Mouse (Mus musculus): ENCODE data around the gene BC017158. TPM values are rescaled to one million over a fixed set of nuclear protein-coding genes. Genes with fewer than 3 reads are reported as not detected.

The BC017158 gene
- polyA plus RNA-seq, 1 experiment from 2014 or later = 26.4 TPM

DNA sequence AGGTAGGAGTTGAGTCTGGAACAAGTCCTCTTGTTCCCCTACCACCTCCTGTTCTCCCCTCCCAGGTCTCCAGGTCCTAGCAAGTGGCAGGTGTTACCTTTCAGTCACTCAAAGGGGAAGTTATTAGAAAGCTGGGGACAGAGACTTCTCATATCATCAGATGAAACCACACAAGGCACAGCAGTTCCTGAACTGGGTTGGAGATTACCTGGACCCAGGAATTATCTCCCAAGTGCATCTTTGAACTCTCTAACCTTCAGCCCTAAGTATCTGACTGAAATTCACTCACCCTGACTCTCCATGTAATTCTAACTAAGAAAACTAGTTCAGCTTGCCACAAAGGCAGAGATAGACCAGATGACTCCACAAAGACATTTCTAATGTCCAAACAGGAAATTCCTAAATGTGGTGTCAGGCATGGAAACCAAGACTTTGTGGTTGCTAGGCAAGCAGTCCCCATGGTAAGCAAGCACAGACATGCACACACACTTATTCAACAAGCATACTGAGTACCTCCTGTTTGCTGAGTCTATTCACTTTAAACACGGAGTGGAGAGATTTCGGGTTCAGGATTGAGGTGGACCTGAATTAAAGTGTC lies 22.3 kb upstream of the BC017158 start:
- Histone ChIP-seq H3K4me3 (no peak overlapping the region), H3K27me3 (no peaks in the 10 kb centered on the region), H3K4me2 (replicated peaks) (no peak overlapping the region), H3K9me3 (no peaks in the 10 kb centered on the region), H3K9ac (no peak overlapping the region), H3K4me1 (0 out of 2 replicates have a peak, but pooled peaks cover 4% of the 10 kb centered on the region), H3K36me3 (no peaks in the 10 kb centered on the region), H3K27ac (no peak overlapping the region)
- no peak for ATAC-seq (ENCODE audit: low FRiP score, low read depth)
- WGBS = 68% methylated on average over 2 of the region's 2 CpGs

GRCm38 (mm10) chr7:128319140-128319539 lies 21.2 kb upstream of the BC017158 start:
- H3K9me3 ChIP-seq = no peaks in the 10 kb centered on the region
- 76% methylated on average over 7 of the region's 7 CpGs for WGBS

DNA sequence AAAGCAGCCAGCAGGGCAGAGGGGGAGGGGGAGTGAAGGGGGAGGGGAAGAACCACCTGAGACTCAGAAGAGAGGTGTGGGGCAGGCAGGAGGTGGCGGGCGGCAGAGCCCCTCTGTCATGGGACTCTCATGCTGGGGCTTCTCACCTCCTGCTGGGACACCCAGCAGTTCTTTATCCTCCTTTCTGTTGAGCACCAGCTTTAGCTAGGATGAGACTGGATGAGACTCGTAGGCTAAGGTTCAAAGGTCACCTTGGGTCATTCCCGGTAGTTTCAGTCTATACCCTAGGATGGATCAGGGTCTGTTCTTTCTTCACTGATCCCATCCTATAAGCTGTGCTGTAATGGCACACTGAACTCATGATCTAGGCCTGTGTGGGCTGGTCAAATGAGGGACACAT lies 19.0 kb upstream of the BC017158 start:
- Histone ChIP-seq H3K4me3 (no peak overlapping the region), H3K4me2 (replicated peaks) (no peak overlapping the region), H3K36me3 (no peaks in the 10 kb centered on the region), H3K9ac (no peak overlapping the region), H3K9me3 (no peaks in the 10 kb centered on the region), H3K4me1 (0 out of 2 replicates have a peak, but pooled peaks cover 4% of the 10 kb centered on the region), H3K27ac (no peak overlapping the region), H3K27me3 (no peaks in the 10 kb centered on the region)
- WGBS = 53% methylated on average over 4 of the region's 4 CpGs
- no peak for ATAC-seq (ENCODE audit: low FRiP score, low read depth)

More at GRCm38 (mm10) chr7:128319140-128319539, 21.2 kb upstream of the BC017158 start:
- Histone ChIP-seq H3K27me3 (no peaks in the 10 kb centered on the region), H3K4me3 (no peak overlapping the region), H3K27ac (no peak overlapping the region), H3K36me3 (no peaks in the 10 kb centered on the region), H3K4me1 (0 out of 2 replicates have a peak, but pooled peaks cover 4% of the 10 kb centered on the region), H3K9ac (no peak overlapping the region), H3K4me2 (replicated peaks) (no peak overlapping the region)
- ATAC-seq (ENCODE audit: low FRiP score, low read depth) = no peak

DNA sequence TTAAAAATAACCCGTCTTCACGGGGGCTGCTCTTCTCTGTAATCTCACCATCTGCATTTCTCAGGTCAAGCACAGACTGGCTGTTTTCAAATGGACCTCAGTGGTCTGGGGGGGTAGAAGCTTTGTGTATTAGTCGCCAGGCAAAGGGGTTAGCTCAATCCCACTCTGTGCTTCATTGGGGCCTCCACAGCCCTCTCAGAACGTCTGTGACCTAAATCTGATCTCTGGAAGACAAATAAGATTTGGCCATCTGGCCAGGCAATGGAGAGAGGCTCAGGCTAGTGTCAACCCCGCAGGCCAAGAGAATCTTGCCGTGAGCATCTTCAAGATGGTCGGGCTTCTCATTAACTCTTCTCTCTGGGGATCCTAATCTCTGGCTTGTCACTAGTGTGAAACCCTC lies 16.5 kb upstream of the BC017158 start:
- H3K27ac ChIP-seq = no peak overlapping the region

GRCm38 (mm10) chr7:128313601-128314000 lies 15.6 kb upstream of the BC017158 start:
- Histone ChIP-seq H3K27ac (no peak overlapping the region), H3K4me1 (no peaks in the 10 kb centered on the region), H3K9ac (no peak overlapping the region), H3K27me3 (no peaks in the 10 kb centered on the region), H3K4me3 (no peak overlapping the region), H3K9me3 (no peaks in the 10 kb centered on the region), H3K36me3 (no peaks in the 10 kb centered on the region), H3K4me2 (replicated peaks) (no peak overlapping the region)
- 87% methylated on average over 2 of the region's 2 CpGs for WGBS
- no peak for ATAC-seq (ENCODE audit: low FRiP score, low read depth)

More for the DNA sequence above, 16.5 kb upstream of the BC017158 start:
- Histone ChIP-seq H3K4me2 (replicated peaks) (no peak overlapping the region), H3K4me3 (no peak overlapping the region), H3K4me1 (no peaks in the 10 kb centered on the region), H3K9me3 (no peaks in the 10 kb centered on the region), H3K27me3 (no peaks in the 10 kb centered on the region), H3K9ac (no peak overlapping the region), H3K36me3 (no peaks in the 10 kb centered on the region)
- ATAC-seq (ENCODE audit: low FRiP score, low read depth) = no peak
- WGBS = 76% methylated on average over 7 of the region's 7 CpGs

DNA sequence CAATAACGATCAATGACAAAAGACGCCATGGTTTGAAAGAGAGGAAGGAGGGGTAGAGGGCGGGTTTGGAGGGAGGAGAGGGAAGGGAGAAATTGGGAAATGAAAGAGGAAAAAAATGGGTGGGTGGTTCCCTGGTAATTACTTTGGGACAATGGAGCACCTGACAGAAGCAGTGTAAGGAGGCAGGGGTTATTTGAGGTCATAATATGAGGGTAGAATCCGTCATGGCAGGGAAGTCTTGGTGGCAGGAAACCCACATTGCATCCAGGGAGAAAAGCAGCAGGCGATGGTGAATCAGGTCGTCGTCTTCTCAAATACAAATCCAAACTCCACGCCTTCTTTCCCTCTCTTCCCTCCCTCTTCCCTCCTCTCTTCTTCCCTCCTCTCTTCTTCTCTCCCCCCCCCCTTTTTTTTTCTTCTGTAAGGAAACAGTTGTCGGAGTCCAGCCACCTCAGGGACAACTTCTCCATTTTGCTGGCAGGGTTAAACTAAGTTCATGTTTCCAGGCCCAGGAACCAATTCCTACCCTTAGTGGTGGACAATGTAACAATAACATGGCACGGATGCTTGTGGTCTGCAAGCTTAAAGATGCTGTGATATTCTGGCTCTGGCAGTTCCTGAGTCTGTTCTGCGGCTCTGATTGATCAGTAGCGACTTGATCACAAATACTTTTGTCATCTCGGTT lies 14.5 kb upstream of the BC017158 start:
- ATAC-seq (ENCODE audit: low FRiP score, low read depth) = no peak
- WGBS = 80% methylated on average over 13 of the region's 13 CpGs
- Histone ChIP-seq H3K36me3 (no peaks in the 10 kb centered on the region), H3K9ac (no peak overlapping the region), H3K4me3 (no peak overlapping the region), H3K27ac (no peak overlapping the region), H3K4me2 (replicated peaks) (no peak overlapping the region), H3K27me3 (no peaks in the 10 kb centered on the region), H3K4me1 (no peaks in the 10 kb centered on the region), H3K9me3 (no peaks in the 10 kb centered on the region)

DNA sequence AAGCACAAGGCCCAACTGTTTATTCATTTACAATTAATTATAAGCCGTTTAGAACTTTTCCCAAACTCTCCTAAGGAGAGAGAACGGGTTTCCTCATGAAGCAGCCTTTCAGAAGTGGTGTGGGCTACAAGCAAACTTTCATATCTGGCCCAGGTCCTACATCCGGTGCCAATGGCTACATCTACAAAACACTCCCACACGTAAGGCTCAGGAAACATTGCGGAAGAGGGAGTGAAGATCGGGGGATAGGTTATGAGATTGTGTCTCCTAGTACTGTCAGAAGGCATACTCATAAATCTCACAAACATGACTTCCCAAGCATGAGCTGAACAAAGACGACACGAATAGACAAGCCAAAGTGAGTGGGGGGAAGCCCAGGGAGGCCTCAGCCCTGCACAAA lies 13.8 kb upstream of the BC017158 start:
- Histone ChIP-seq H3K27ac (no peak overlapping the region), H3K4me2 (replicated peaks) (no peak overlapping the region), H3K4me1 (no peaks in the 10 kb centered on the region), H3K9me3 (no peaks in the 10 kb centered on the region), H3K4me3 (no peak overlapping the region), H3K9ac (no peak overlapping the region), H3K36me3 (no peaks in the 10 kb centered on the region), H3K27me3 (no peaks in the 10 kb centered on the region)
- no peak for ATAC-seq (ENCODE audit: low FRiP score, low read depth)
- 69% methylated on average over 8 of the region's 8 CpGs for WGBS

DNA sequence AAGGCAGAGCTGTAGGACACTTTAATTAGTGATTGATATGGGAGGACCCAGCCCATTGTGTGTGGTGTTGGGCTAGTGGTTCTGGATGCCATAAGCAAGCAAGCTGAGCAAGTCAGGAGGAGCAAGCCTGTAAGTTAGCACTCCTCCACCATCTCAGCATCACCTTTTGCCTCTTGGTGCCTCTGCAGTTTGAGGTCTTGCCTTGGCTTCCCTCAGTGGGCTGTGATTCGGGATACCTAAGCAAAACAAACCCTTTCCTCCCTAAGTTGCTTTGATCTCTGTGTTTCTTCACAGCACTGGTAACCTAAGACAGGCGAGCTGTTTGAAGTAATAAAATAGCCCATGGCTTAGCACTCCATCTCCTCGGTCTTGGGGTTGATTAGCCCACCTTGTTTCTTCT lies 13.3 kb upstream of the BC017158 start:
- H3K4me3 ChIP-seq = no peak overlapping the region
- no peaks in the 10 kb centered on the region for H3K27me3 ChIP-seq
- H3K4me1 ChIP-seq = no peaks in the 10 kb centered on the region
- no peak overlapping the region for H3K27ac ChIP-seq
- 14% methylated on average over 3 of the region's 3 CpGs for WGBS
- no peak for ATAC-seq (ENCODE audit: low FRiP score, low read depth)
- H3K9me3 ChIP-seq = no peaks in the 10 kb centered on the region
- no peak overlapping the region for H3K4me2 ChIP-seq (replicated peaks)
- H3K36me3 ChIP-seq = no peaks in the 10 kb centered on the region
- no peak overlapping the region for H3K9ac ChIP-seq

- WGBS = 42% methylated on average over 8 of the region's 8 CpGs
- ATAC-seq (ENCODE audit: low FRiP score, low read depth) = no peak
- H3K9ac ChIP-seq = no peak overlapping the region
- H3K9me3 ChIP-seq = no peaks in the 10 kb centered on the region
- H3K4me3 ChIP-seq = no peak overlapping the region
- H3K27ac ChIP-seq = no peak overlapping the region
- H3K4me2 ChIP-seq (replicated peaks) = no peak overlapping the region
- no peaks in the 10 kb centered on the region for H3K27me3 ChIP-seq
- no peaks in the 10 kb centered on the region for H3K4me1 ChIP-seq
- H3K36me3 ChIP-seq = no peaks in the 10 kb centered on the region
These were observed 12.3 kb upstream of the BC017158 start for GRCm38 (mm10) chr7:128310229-128310688.

- no peak overlapping the region for H3K4me3 ChIP-seq
- no peaks in the 10 kb centered on the region for H3K36me3 ChIP-seq
- no peak overlapping the region for H3K27ac ChIP-seq
- ATAC-seq (ENCODE audit: low FRiP score, low read depth) = no peak
- no peaks in the 10 kb centered on the region for H3K9me3 ChIP-seq
- WGBS = 71% methylated on average over 1 of the region's 1 CpGs
- no peak overlapping the region for H3K9ac ChIP-seq
- H3K27me3 ChIP-seq = no peaks in the 10 kb centered on the region
- no peak overlapping the region for H3K4me2 ChIP-seq (replicated peaks)
- no peaks in the 10 kb centered on the region for H3K4me1 ChIP-seq
These were observed 11.8 kb upstream of the BC017158 start for GRCm38 (mm10) chr7:128309776-128310175.

- ATAC-seq (ENCODE audit: low FRiP score, low read depth) = no peak
These were observed 11.2 kb upstream of the BC017158 start for GRCm38 (mm10) chr7:128309216-128309615.

GRCm38 (mm10) chr7:128307851-128308250 lies 9.9 kb upstream of the BC017158 start:
- peaks cover 14% of the 10 kb centered on the region for H3K4me1 ChIP-seq
- no peaks in the 10 kb centered on the region for H3K36me3 ChIP-seq
- no peak for ATAC-seq (ENCODE audit: low FRiP score, low read depth)
- no peaks in the 10 kb centered on the region for H3K27me3 ChIP-seq
- no peak overlapping the region for H3K4me2 ChIP-seq (replicated peaks)
- no peak overlapping the region for H3K27ac ChIP-seq
- H3K4me3 ChIP-seq = no peak overlapping the region
- H3K9ac ChIP-seq = no peak overlapping the region
- H3K9me3 ChIP-seq = no peaks in the 10 kb centered on the region

More at GRCm38 (mm10) chr7:128309216-128309615, 11.2 kb upstream of the BC017158 start:
- Histone ChIP-seq H3K27me3 (no peaks in the 10 kb centered on the region), H3K36me3 (no peaks in the 10 kb centered on the region), H3K27ac (no peak overlapping the region), H3K9me3 (no peaks in the 10 kb centered on the region), H3K9ac (no peak overlapping the region), H3K4me1 (peaks cover 3% of the 10 kb centered on the region), H3K4me3 (no peak overlapping the region), H3K4me2 (replicated peaks) (no peak overlapping the region)
- 69% methylated on average over 3 of the region's 3 CpGs for WGBS

- Histone ChIP-seq H3K4me3 (no peak overlapping the region), H3K27ac (no peak overlapping the region), H3K4me2 (replicated peaks) (no peak overlapping the region), H3K9me3 (no peaks in the 10 kb centered on the region), H3K9ac (no peak overlapping the region), H3K36me3 (no peaks in the 10 kb centered on the region), H3K27me3 (no peaks in the 10 kb centered on the region), H3K4me1 (peaks cover 28% of the 10 kb centered on the region)
- 3% methylated on average over 5 of the region's 5 CpGs for WGBS
- ATAC-seq (ENCODE audit: low FRiP score, low read depth) = no peak
These were observed 6.9 kb upstream of the BC017158 start for GRCm38 (mm10) chr7:128304907-128305306.

Measured in limb, embryonic 13.5 days (tissue).